Mouse (Mus musculus) neural tube, embryonic 11.5 days (tissue): ENCODE data around the gene Btbd9. TPM values are rescaled to one million over a fixed set of nuclear protein-coding genes. Genes with fewer than 3 reads are reported as not detected.

Experiments
- ATAC-seq: fragments of 200-750 bp; cut with Nextera tagmentation; 2 replicates; pipeline ENCODE4 v1.8.0; 2017; ENCODE audit warnings: moderate number of reproducible peaks, mild to moderate bottlenecking, moderate TSS enrichment, moderate library complexity; ENCODE audit not compliant: insufficient read depth, low FRiP score, low TSS enrichment
- DNase-seq: peaks from one replicate; pipeline ENCODE4 v3.0.0-alpha.2; 2015; ENCODE audit warnings: low spot score
- H3K27ac ChIP-seq: fragments of 300-500 bp; sonication (generic); 2 replicates; pipeline ENCODE4 v1.5.1; 2014; ENCODE audit warnings: low read depth, mild to moderate bottlenecking, low read length
- H3K27me3 ChIP-seq: fragments of 300-500 bp; sonication (generic); 2 replicates; pipeline ENCODE4 v1.6.1; 2014; ENCODE audit warnings: mild to moderate bottlenecking, low read length, mixed read lengths; ENCODE audit not compliant: control insufficient read depth, insufficient read depth
- H3K36me3 ChIP-seq: fragments of 300-500 bp; sonication (generic); 2 replicates; pipeline ENCODE4 v1.6.1; 2014; ENCODE audit warnings: mild to moderate bottlenecking, low read length, moderate library complexity, mixed read lengths; ENCODE audit not compliant: control insufficient read depth, insufficient read depth
- H3K4me1 ChIP-seq: fragments of 300-500 bp; sonication (generic); 2 replicates; pipeline ENCODE4 v1.6.1; 2014; ENCODE audit warnings: low read length, mixed read lengths; ENCODE audit not compliant: control insufficient read depth, insufficient read depth
- H3K4me2 ChIP-seq: fragments of 300-500 bp; sonication (generic); 2 replicates; pipeline ENCODE4 v1.6.1; 2014; ENCODE audit warnings: low read depth, mild to moderate bottlenecking, moderate library complexity
- H3K4me3 ChIP-seq: fragments of 300-500 bp; sonication (generic); 2 replicates; pipeline ENCODE4 v1.5.1; 2014; ENCODE audit warnings: low read depth, low read length
- H3K9ac ChIP-seq: fragments of 300-500 bp; sonication (generic); 2 replicates; pipeline ENCODE4 v1.6.1; 2014; ENCODE audit warnings: mild to moderate bottlenecking, low read length
- H3K9me3 ChIP-seq: fragments of 300-500 bp; sonication (generic); 2 replicates; pipeline ENCODE4 v1.6.1; 2016; ENCODE audit warnings: low read length; ENCODE audit not compliant: control insufficient read depth
- WGBS: fragments of 180-500 bp; shearing (Covaris S2); extraction: QIAGEN DNeasy Blood & Tissue Kit; methylation state at CpG from one replicate; pipeline ENCODE4 v1.1.7; 2014; 5-methylcytosine and 5-hydroxymethylcytosine counted together
- polyA plus RNA-seq: library from polyadenylated mRNA; unstranded; fragments of >200 nt; fragmentation: Nextera tagmentation; extraction: Ambion mirVana; gene quantifications from 2 replicates; pipeline ENCODE4 v1.2.1, GENCODE M21; 2014

Btbd9 gene
- polyA plus RNA-seq, 1 experiment from 2014 or later = 56.5 TPM

- Histone ChIP-seq H3K27ac (no peak overlapping the region), H3K9me3 (no peaks in the 10 kb centered on the region), H3K9ac (no peak overlapping the region), H3K27me3 (no peaks in the 10 kb centered on the region), H3K4me1 (no peaks in the 10 kb centered on the region), H3K4me2 (no peak overlapping the region; the same call in 1 of the 2 replicates), H3K36me3 (no peaks in the 10 kb centered on the region), H3K4me3 (no peak overlapping the region)
- 53% methylated on average over 17 of the region's 17 CpGs for WGBS
- ATAC-seq (no peak), DNase-seq (peak; percentile 66)
Observed at GRCm38 (mm10) chr17:30590417-30591198, 14.3 kb upstream of the Btbd9 start.

DNA sequence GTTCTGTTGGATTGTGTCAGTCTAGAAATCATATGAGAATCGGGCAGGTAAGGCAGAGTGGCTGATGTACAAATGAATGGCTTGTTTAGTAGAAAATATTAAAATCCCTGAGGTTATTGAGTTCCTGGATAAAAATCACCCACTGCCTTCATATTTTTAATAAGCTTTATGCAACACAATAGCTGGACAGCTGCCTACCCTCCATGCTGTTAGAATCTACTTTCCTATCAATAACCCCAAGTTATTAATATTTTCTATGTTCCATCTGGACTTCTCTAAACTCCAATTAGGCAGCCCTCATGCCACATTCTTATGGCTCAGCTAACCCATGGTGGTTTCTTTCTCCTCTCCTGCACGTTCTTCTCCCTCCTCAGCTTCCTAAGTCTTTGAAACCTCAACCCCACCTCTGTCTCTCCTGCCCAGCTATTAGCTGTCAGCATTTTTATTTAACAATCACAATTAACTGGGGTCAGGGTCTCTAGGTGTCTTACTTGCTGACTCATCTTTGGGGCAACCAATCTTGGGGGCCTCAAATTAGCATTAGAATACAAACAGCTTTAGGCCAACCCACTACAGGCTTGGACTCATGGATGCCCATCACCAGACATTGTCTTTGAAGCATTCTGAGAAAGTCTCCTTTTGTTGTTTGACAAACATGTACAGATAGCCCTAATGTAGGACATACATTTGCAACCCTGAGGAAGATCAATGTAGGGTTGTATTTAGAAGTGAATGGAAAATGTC lies 7.1 kb upstream of the Btbd9 start:
- Histone ChIP-seq H3K9me3 (no peaks in the 10 kb centered on the region), H3K4me3 (no peak overlapping the region), H3K4me1 (no peaks in the 10 kb centered on the region), H3K27ac (no peak overlapping the region), H3K27me3 (no peaks in the 10 kb centered on the region), H3K36me3 (no peaks in the 10 kb centered on the region), H3K9ac (no peak overlapping the region), H3K4me2 (no peak overlapping the region)
- ATAC-seq (no peak), DNase-seq (no peak)
- WGBS = 64% methylated on average over 2 of the region's 2 CpGs

- Histone ChIP-seq H3K27me3 (no peaks in the 10 kb centered on the region), H3K4me2 (no peak overlapping the region), H3K9ac (no peak overlapping the region), H3K36me3 (no peaks in the 10 kb centered on the region), H3K27ac (no peak overlapping the region), H3K4me1 (no peaks in the 10 kb centered on the region), H3K4me3 (no peak overlapping the region), H3K9me3 (no peaks in the 10 kb centered on the region)
- no peak for ATAC-seq
- WGBS = 82% methylated on average over 3 of the region's 3 CpGs
- DNase-seq = no peak
Observed at GRCm38 (mm10) chr17:30582313-30582712, 6.0 kb upstream of the Btbd9 start.

DNA sequence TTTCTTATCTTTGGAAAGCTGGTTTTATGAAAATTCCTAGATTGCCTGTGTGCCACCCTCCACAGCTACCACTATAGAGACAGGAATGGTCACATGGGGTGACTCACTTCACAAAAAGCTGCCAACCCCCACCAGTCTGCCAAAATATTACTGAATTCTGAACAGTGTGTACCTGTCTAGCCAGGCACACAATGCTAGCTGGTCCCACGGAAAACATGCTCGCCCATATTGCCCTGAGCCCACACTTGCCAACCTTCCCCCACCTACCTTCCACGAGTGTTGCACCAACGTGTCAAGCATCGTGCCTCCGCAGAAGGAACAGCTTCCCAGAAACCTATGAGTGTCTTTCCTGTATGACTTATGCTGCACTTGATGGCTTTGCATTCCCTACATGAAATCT lies 4.9 kb upstream of the Btbd9 start:
- Histone ChIP-seq H3K27me3 (no peaks in the 10 kb centered on the region), H3K9me3 (no peaks in the 10 kb centered on the region), H3K4me1 (peaks cover 4% of the 10 kb centered on the region; the same call in 1 of the 2 replicates), H3K36me3 (no peaks in the 10 kb centered on the region), H3K4me2 (no peak overlapping the region), H3K27ac (no peak overlapping the region), H3K9ac (no peak overlapping the region), H3K4me3 (no peak overlapping the region)
- no peak for ATAC-seq
- DNase-seq = no peak
- 86% methylated on average over 6 of the region's 6 CpGs for WGBS

DNA sequence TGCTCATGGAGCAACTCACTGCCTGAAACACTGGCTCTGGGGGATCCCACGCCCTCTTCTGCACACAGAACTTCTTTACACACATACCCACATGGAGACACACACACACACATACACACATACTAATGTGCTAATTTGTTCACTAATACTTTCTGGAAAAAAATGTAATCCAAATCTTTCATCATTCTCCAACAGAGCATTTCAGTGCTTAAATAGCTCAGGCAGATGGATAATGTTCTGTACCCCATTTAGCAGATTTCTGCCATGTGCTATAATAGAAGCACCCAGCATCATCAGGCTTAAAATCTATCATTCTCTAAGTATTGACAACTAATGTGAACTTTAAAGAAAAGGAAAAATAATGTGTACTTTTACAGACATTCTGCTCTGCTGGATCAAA lies 4.5 kb upstream of the Btbd9 start:
- no peaks in the 10 kb centered on the region for H3K9me3 ChIP-seq
- no peaks in the 10 kb centered on the region for H3K36me3 ChIP-seq
- H3K4me1 ChIP-seq = peaks cover 4% of the 10 kb centered on the region; the same call in 1 of the 2 replicates
- ATAC-seq = no peak
- no peak overlapping the region for H3K9ac ChIP-seq
- H3K27me3 ChIP-seq = no peaks in the 10 kb centered on the region
- DNase-seq = no peak
- H3K27ac ChIP-seq = no peak overlapping the region
- no peak overlapping the region for H3K4me3 ChIP-seq
- no peak overlapping the region for H3K4me2 ChIP-seq
- WGBS = 58% methylated on average over 1 of the region's 1 CpGs

GRCm38 (mm10) chr17:30576946-30577345 lies 658 bp upstream of the Btbd9 start:
- ATAC-seq (no peak), DNase-seq (no peak)
- WGBS = 67% methylated on average over 12 of the region's 12 CpGs
- H3K4me1 ChIP-seq = peaks cover 4% of the 10 kb centered on the region; the same call in 1 of the 2 replicates
- H3K4me2 ChIP-seq = peak overlapping the region; percentile 59
- H3K9ac ChIP-seq = peak overlapping the region; percentile 70
- peak overlapping the region; percentile 73 for H3K4me3 ChIP-seq
- no peaks in the 10 kb centered on the region for H3K27me3 ChIP-seq
- H3K36me3 ChIP-seq = no peaks in the 10 kb centered on the region
- no peaks in the 10 kb centered on the region for H3K9me3 ChIP-seq
- H3K27ac ChIP-seq = no peak overlapping the region

DNA sequence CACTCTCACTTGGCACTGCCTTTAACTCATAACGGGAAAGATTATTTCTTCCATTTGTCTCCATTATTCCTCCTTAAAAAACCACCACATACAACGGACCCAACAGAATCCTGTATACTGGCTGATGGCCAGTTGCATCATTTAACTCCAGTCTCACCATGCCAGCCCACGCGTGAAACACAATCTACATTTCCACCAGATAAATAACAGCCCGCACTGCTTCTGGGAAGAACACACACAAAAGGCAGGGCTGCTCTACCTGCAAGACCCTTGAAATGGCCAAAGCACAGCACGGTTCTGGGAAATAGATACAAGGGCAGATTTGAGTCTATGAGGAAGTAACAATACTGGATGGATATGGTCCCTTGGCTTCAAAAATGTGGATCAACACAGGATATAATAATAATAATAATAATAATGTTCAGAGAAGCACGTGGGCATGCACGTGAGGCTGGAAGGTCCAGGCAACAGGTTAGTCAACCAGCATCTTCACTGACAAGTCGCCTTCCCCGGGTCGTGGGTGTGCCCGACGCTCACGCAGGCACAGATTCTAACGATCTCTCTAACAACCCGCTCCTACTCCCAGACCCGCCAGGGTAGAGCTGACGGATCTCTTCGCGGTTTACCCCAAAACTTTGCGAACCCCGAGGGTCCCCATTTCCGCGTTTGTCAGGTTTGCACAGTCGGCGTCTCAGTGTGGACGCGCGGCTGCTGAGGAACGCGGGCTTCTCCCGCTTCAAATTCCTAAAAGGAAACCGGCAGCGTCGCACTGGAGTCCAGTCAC lies 975 bp downstream of the Btbd9 start:
- peak; percentile 44 for DNase-seq
- H3K36me3 ChIP-seq = no peaks in the 10 kb centered on the region
- peak overlapping the region; percentile 59 for H3K4me2 ChIP-seq
- peak overlapping the region; percentile 70 for H3K9ac ChIP-seq
- ATAC-seq = peak; percentile 3; the same call in 1 of the 2 replicates
- no peaks in the 10 kb centered on the region for H3K9me3 ChIP-seq
- H3K4me3 ChIP-seq = peak overlapping the region; percentile 73
- H3K4me1 ChIP-seq = peaks cover 4% of the 10 kb centered on the region; the same call in 1 of the 2 replicates
- WGBS = 8% methylated on average over 33 of the region's 35 CpGs
- no peaks in the 10 kb centered on the region for H3K27me3 ChIP-seq
- H3K27ac ChIP-seq = peak overlapping the region; percentile 78; the same call in 1 of the 2 replicates

DNA sequence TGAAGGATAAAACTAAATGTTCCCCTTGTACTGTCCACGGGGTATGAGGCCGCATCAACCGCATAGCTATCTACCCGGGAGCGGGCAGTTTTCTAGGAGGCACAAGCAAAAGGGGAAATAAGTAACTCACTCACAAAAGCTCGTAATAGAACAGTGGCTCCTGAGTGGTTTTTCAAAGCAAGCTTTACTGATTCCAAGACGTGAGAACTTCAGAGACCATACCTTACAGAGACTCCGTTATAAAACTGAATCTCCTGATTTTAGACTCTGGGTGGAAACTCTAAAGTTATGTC lies 1.6 kb downstream of the Btbd9 start:
- H3K27me3 ChIP-seq = no peaks in the 10 kb centered on the region
- H3K36me3 ChIP-seq = no peaks in the 10 kb centered on the region
- no peak for ATAC-seq
- H3K4me1 ChIP-seq = peaks cover 4% of the 10 kb centered on the region; the same call in 1 of the 2 replicates
- H3K9me3 ChIP-seq = no peaks in the 10 kb centered on the region
- WGBS = 84% methylated on average over 8 of the region's 8 CpGs
- no peak overlapping the region for H3K4me3 ChIP-seq
- no peak for DNase-seq
- H3K27ac ChIP-seq = no peak overlapping the region
- H3K9ac ChIP-seq = no peak overlapping the region
- H3K4me2 ChIP-seq = peak overlapping the region; percentile 59
